Mouse (Mus musculus) erythroid progenitor cell, adult 5-6 weeks (primary cell): ENCODE measurements around the gene Il5. TPM values are rescaled to one million over a fixed set of nuclear protein-coding genes. Genes with fewer than 3 reads are reported as not detected.

Experiments used
- ATAC-seq: replicated peaks from 2 replicates; pipeline ENCODE4 v1.8.0; 2016; ENCODE audit warnings: moderate number of reproducible peaks, mild to moderate bottlenecking, moderate TSS enrichment, inconsistent platforms; ENCODE audit not compliant: poor library complexity, low FRiP score, severe bottlenecking
- total RNA-seq, 2 experiments: library from RNA; stranded (forward) in 1 of 2; stranded (reverse) in 1 of 2; fragments of 150-400 nt in 1 of 2; fragments of 186-747, 209-891 nt in 1 of 2; gene quantifications; 2 replicates each; pipeline versions ENCODE4 v1.2.3 to v1.2.4; 2015 to 2017; ENCODE audit warnings: low replicate concordance in 2 of 2

The Il5 gene
- total RNA-seq, 2 experiments from 2014 or later = not detected

GRCm38 (mm10) chr11:53768422-53769184, 48.0 kb downstream of the Il5 start:
- ATAC-seq = no peak

GRCm38 (mm10) chr11:53769185-53769576, 48.6 kb downstream of the Il5 start:
- no peak for ATAC-seq

GRCm38 (mm10) chr11:53769760-53770124, 49.1 kb downstream of the Il5 start, which contains the start of gene Irf1:
Irf1 (plus strand) TSS chr11:53770014.
- ATAC-seq = peak; percentile 62

GRCm38 (mm10) chr11:53770125-53770791, 49.7 kb downstream of the Il5 start:
- ATAC-seq = no peak

GRCm38 (mm10) chr11:53771001-53771744, 50.6 kb downstream of the Il5 start:
- ATAC-seq = no peak

- no peak for ATAC-seq
Observed at GRCm38 (mm10) chr11:53772536-53772935, 51.9 kb downstream of the Il5 start.

- ATAC-seq = no peak
Observed at GRCm38 (mm10) chr11:53773087-53773486, 52.5 kb downstream of the Il5 start, which contains the start of gene Gm17334. Gm17334 (minus strand) TSS chr11:53773187.

GRCm38 (mm10) chr11:53773641-53774360, 53.2 kb downstream of the Il5 start:
- no peak for ATAC-seq

Other genes with a start within 250 kb of the Il5 start
- 5.8 TPM in 1 of 2 replicates, not detected in the other for gene Gm9945, start 240.6 kb upstream of the Il5 start, total RNA-seq (2015; ENCODE audit: low replicate concordance)
- gene Gm9945, start 240.6 kb upstream of the Il5 start, total RNA-seq (2017; ENCODE audit: low replicate concordance) = not detected in 2 replicates
- 29.9 and 42.8 TPM in 2 replicates for gene Sowaha, start 240.5 kb upstream of the Il5 start, total RNA-seq (2015; ENCODE audit: low replicate concordance)
- gene Sowaha, start 240.5 kb upstream of the Il5 start, total RNA-seq (2017; ENCODE audit: low replicate concordance) = 36.8 and 50.7 TPM in 2 replicates
- 143 and 148 TPM in 2 replicates for gene Sept8, start 201.5 kb upstream of the Il5 start, total RNA-seq (2015; ENCODE audit: low replicate concordance)
- 101 and 111 TPM in 2 replicates for gene Sept8, start 201.5 kb upstream of the Il5 start, total RNA-seq (2017; ENCODE audit: low replicate concordance)
- 1.3 and 10.5 TPM in 2 replicates for gene Kif3a, start 153.4 kb upstream of the Il5 start, total RNA-seq (2015; ENCODE audit: low replicate concordance)
- gene Kif3a, start 153.4 kb upstream of the Il5 start, total RNA-seq (2017; ENCODE audit: low replicate concordance) = 3.5 and 4.6 TPM in 2 replicates
- 6.8 TPM in 1 of 2 replicates, not detected in the other for gene Il4, start 102.1 kb upstream of the Il5 start, total RNA-seq (2015; ENCODE audit: low replicate concordance)
- gene Il4, start 102.1 kb upstream of the Il5 start, total RNA-seq (2017; ENCODE audit: low replicate concordance) = not detected in 2 replicates
- not detected in 2 replicates for gene Il13, start 86.1 kb upstream of the Il5 start, total RNA-seq (2015; ENCODE audit: low replicate concordance)
- not detected in 2 replicates for gene Il13, start 86.1 kb upstream of the Il5 start, total RNA-seq (2017; ENCODE audit: low replicate concordance)
- gene Rad50, start 13.5 kb upstream of the Il5 start, total RNA-seq (2015; ENCODE audit: low replicate concordance) = 23.1 and 46.5 TPM in 2 replicates
- 26.7 and 30.7 TPM in 2 replicates for gene Rad50, start 13.5 kb upstream of the Il5 start, total RNA-seq (2017; ENCODE audit: low replicate concordance)
- 10.1 and 10.9 TPM in 2 replicates for gene Irf1, start 49.2 kb downstream of the Il5 start, total RNA-seq (2015; ENCODE audit: low replicate concordance)
- 7.2 and 38.7 TPM in 2 replicates for gene Irf1, start 49.2 kb downstream of the Il5 start, total RNA-seq (2017; ENCODE audit: low replicate concordance)
- gene Gm17334, start 52.4 kb downstream of the Il5 start, total RNA-seq (2015; ENCODE audit: low replicate concordance) = not detected in 2 replicates
- gene Gm17334, start 52.4 kb downstream of the Il5 start, total RNA-seq (2017; ENCODE audit: low replicate concordance) = not detected in 2 replicates
- gene Gm12216, start 138.5 kb downstream of the Il5 start, total RNA-seq (2015; ENCODE audit: low replicate concordance) = not detected in 2 replicates
- 0.51 TPM in 1 of 2 replicates, not detected in the other for gene Gm12216, start 138.5 kb downstream of the Il5 start, total RNA-seq (2017; ENCODE audit: low replicate concordance)
- 2.1 and 3.2 TPM in 2 replicates for gene Slc22a5, start 170.9 kb downstream of the Il5 start, total RNA-seq (2015; ENCODE audit: low replicate concordance)
- 3.2 and 3.7 TPM in 2 replicates for gene Slc22a5, start 170.9 kb downstream of the Il5 start, total RNA-seq (2017; ENCODE audit: low replicate concordance)